Mouse (Mus musculus): ENCODE measurements around the gene Ptpn21. TPM values are rescaled to one million over a fixed set of nuclear protein-coding genes. Genes with fewer than 3 reads are reported as not detected.

Ptpn21 gene
- polyA plus RNA-seq, 1 experiment from 2014 or later = 10.7 TPM

DNA sequence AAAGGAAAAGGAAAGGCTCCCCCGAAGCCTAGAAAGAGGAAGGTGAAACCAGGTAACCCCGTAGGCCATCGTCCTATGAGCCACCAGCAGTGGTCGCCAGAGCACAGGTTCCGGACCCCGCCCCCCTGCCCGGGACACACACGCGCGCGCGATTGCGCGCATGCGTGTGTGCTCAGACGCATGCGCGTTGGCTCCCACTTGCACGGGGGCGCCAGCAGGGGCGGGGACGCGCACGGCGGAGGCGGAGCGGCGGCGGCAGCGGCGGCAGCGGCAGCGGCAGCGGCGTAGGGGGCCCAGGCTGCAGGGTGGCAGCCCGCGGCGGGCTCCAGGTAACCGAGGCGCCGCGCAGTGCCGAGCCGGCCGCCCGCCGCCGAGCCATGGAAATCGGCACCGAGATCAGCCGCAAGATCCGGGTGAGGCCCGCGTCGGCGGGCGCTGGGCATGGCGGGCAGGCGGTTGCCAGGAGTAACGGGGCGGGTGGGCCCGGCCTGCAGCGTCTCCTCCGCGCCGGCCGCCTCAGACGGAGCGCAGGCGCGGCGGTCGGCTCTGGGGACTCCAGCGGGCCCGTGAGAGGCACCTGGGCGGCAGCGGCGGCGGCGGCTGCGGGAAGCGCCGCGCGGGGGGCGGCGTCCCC, 9.7 kb upstream of the Ptpn21 start, which contains the start of gene Zc3h14:
Gene Zc3h14 (plus strand): TSS at position 219 of the 634 bp plus-strand sequence.
- H3K4me1 ChIP-seq (replicated peaks; ENCODE audit: control insufficient read depth, insufficient read depth, low read length) = peaks cover 10% of the 10 kb centered on the region
- H3K4me2 ChIP-seq (ENCODE audit: low read length) = peak within 1 kb of the TSS; percentile 75
- no peaks in the 10 kb centered on the region for H3K27me3 ChIP-seq (replicated peaks; ENCODE audit: control insufficient read depth, insufficient read depth, low read length)
- H3K9ac ChIP-seq (ENCODE audit: low read length) = peak within 1 kb of the TSS; percentile 91
- peak within 1 kb of the TSS; percentile 74 for H3K4me3 ChIP-seq (ENCODE audit: low read depth, low read length)
- peak; percentile 90 for ATAC-seq (replicated peaks; ENCODE audit: low FRiP score, low TSS enrichment, low read depth)
- 0 out of 2 replicates have a peak, but pooled peaks cover 8% of the 10 kb centered on the region for H3K36me3 ChIP-seq (ENCODE audit: control insufficient read depth, insufficient read depth, low read length)
- H3K9me3 ChIP-seq (ENCODE audit: control insufficient read depth, low read length) = no peaks in the 10 kb centered on the region
- DNase-seq (ENCODE audit: low spot score) = peak; percentile 96
- H3K27ac ChIP-seq (ENCODE audit: low read depth) = peak within 1 kb of the TSS; percentile 83
- 1% methylated on average over 59 of the region's 87 CpGs for WGBS

- DNase-seq (ENCODE audit: low spot score) (peak; percentile 59), ATAC-seq (replicated peaks; ENCODE audit: low FRiP score, low TSS enrichment, low read depth) (peak; percentile 55)
- Histone ChIP-seq H3K27me3 (replicated peaks; ENCODE audit: control insufficient read depth, insufficient read depth, low read length) (no peaks in the 10 kb centered on the region), H3K4me1 (replicated peaks; ENCODE audit: control insufficient read depth, insufficient read depth, low read length) (peaks cover 10% of the 10 kb centered on the region), H3K4me3 (ENCODE audit: low read depth, low read length) (no peak overlapping the region), H3K9ac (ENCODE audit: low read length) (no peak overlapping the region), H3K9me3 (ENCODE audit: control insufficient read depth, low read length) (no peaks in the 10 kb centered on the region), H3K4me2 (ENCODE audit: low read length) (no peak overlapping the region; the same call in 1 of the 2 replicates), H3K27ac (ENCODE audit: low read depth) (no peak overlapping the region), H3K36me3 (ENCODE audit: control insufficient read depth, insufficient read depth, low read length) (0 out of 2 replicates have a peak, but pooled peaks cover 8% of the 10 kb centered on the region)
- 31% methylated on average over 2 of the region's 2 CpGs for WGBS
Measured at GRCm38 (mm10) chr12:98746131-98746530, 8.9 kb upstream of the Ptpn21 start.

DNA sequence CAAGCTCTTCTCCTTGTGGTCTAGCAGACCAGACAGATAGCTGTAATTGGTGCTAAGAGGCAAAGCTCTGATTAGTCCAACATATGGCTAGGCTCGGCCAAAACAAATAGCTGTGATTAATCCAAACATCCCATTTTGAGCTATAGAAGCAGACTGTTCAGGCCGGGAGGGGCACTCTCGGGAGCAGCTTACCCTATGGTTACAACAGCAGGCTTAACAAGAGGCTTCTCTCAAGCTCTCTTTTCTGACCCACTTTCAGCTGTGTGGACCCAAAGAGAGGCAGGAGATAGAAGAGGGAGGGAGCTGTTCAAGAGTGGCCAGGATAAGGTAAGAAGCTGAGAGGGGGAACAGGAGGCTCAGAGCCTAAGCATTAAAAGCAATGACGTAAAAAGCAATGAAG, 8.4 kb upstream of the Ptpn21 start:
- peaks cover 10% of the 10 kb centered on the region for H3K4me1 ChIP-seq (replicated peaks; ENCODE audit: control insufficient read depth, insufficient read depth, low read length)
- ATAC-seq (replicated peaks; ENCODE audit: low FRiP score, low TSS enrichment, low read depth) (no peak), DNase-seq (ENCODE audit: low spot score) (no peak)
- no peak overlapping the region for H3K4me3 ChIP-seq (ENCODE audit: low read depth, low read length)
- WGBS = 53% methylated on average over 4 of the region's 4 CpGs
- H3K27ac ChIP-seq (ENCODE audit: low read depth) = no peak overlapping the region
- no peaks in the 10 kb centered on the region for H3K27me3 ChIP-seq (replicated peaks; ENCODE audit: control insufficient read depth, insufficient read depth, low read length)
- H3K9me3 ChIP-seq (ENCODE audit: control insufficient read depth, low read length) = no peaks in the 10 kb centered on the region
- 0 out of 2 replicates have a peak, but pooled peaks cover 4% of the 10 kb centered on the region for H3K36me3 ChIP-seq (ENCODE audit: control insufficient read depth, insufficient read depth, low read length)
- no peak overlapping the region for H3K9ac ChIP-seq (ENCODE audit: low read length)
- H3K4me2 ChIP-seq (ENCODE audit: low read length) = no peak overlapping the region

DNA sequence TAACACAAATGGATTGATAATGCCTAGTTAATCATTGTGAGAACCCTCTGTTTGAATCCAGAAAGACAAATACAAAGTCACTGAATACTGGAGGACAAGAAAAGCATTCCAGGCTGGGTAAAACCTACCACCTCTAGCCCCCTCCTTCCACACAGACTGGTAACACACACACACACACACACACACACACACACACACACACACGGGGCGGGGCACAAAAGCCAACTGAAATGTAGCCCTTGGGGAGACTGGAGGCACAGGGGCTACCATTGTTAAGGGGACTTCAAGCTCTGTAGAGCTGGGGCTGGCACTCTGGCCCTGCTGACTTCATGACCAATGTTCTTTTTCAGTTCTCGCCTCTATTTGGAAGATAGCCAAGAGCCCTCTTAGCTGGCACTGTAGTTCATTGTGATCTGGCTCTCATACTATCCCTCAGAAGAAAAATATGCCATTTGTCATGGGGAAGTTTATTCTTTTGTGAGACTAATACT, 3.9 kb upstream of the Ptpn21 start:
- DNase-seq (ENCODE audit: low spot score) = no peak
- ATAC-seq (replicated peaks; ENCODE audit: low FRiP score, low TSS enrichment, low read depth) = peak; percentile 42; the same call in 1 of the 2 replicates
- H3K4me3 ChIP-seq (ENCODE audit: low read depth, low read length) = no peak overlapping the region
- H3K9me3 ChIP-seq (ENCODE audit: control insufficient read depth, low read length) = no peaks in the 10 kb centered on the region
- peaks cover 7% of the 10 kb centered on the region; the same call in 1 of the 2 replicates for H3K4me1 ChIP-seq (replicated peaks; ENCODE audit: control insufficient read depth, insufficient read depth, low read length)
- no peaks in the 10 kb centered on the region for H3K36me3 ChIP-seq (ENCODE audit: control insufficient read depth, insufficient read depth, low read length)
- no peak overlapping the region for H3K4me2 ChIP-seq (ENCODE audit: low read length)
- H3K27ac ChIP-seq (ENCODE audit: low read depth) = no peak overlapping the region
- no peak overlapping the region for H3K9ac ChIP-seq (ENCODE audit: low read length)
- 51% methylated on average over 3 of the region's 3 CpGs for WGBS
- H3K27me3 ChIP-seq (replicated peaks; ENCODE audit: control insufficient read depth, insufficient read depth, low read length) = no peaks in the 10 kb centered on the region

DNA sequence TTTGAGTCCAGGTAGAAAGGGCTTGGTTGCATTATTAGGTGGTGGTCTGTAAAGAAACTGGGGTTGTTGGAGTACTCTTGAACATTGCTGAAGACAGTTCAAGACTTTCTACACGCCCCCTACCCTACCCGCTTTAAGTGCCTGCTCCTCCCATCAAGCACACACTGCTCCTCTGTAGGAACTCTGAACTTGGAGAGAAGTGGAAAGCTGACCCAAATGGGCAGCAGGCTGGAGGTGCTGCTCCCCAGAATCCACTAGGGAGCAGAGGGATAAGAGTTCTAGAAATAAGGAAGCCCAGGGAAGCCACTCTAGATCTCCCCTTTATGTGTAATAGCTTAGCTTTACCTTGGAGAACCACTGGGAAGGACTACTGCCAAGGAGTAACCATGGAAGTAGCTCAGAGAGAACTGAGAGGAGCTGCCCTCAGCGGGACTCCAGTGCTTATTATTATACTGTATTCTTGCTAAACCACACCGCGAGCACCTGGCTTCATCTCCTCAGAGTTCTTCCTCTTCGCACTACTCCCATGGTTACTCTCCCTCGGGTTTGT, 671 bp upstream of the Ptpn21 start:
- DNase-seq (ENCODE audit: low spot score) (peak; percentile 66), ATAC-seq (replicated peaks; ENCODE audit: low FRiP score, low TSS enrichment, low read depth) (peak; percentile 41)
- WGBS = 12% methylated on average over 7 of the region's 7 CpGs
- H3K4me1 ChIP-seq (replicated peaks; ENCODE audit: control insufficient read depth, insufficient read depth, low read length) = peaks cover 21% of the 10 kb centered on the region
- H3K4me3 ChIP-seq (ENCODE audit: low read depth, low read length) = peak overlapping the region; percentile 64
- H3K4me2 ChIP-seq (ENCODE audit: low read length) = peak overlapping the region; percentile 68
- H3K27ac ChIP-seq (ENCODE audit: low read depth) = peak overlapping the region; percentile 90
- H3K27me3 ChIP-seq (replicated peaks; ENCODE audit: control insufficient read depth, insufficient read depth, low read length) = no peaks in the 10 kb centered on the region
- no peaks in the 10 kb centered on the region for H3K36me3 ChIP-seq (ENCODE audit: control insufficient read depth, insufficient read depth, low read length)
- no peaks in the 10 kb centered on the region for H3K9me3 ChIP-seq (ENCODE audit: control insufficient read depth, low read length)
- peak overlapping the region; percentile 89 for H3K9ac ChIP-seq (ENCODE audit: low read length)

GRCm38 (mm10) chr12:98734880-98735801, 2.1 kb downstream of the Ptpn21 start:
- peak overlapping the region; percentile 68 for H3K9ac ChIP-seq (ENCODE audit: low read length)
- WGBS = 11% methylated on average over 22 of the region's 22 CpGs
- peaks cover 8% of the 10 kb centered on the region; the same call in 1 of the 2 replicates for H3K36me3 ChIP-seq (ENCODE audit: control insufficient read depth, insufficient read depth, low read length)
- peak overlapping the region; percentile 85 for H3K4me2 ChIP-seq (ENCODE audit: low read length)
- peak overlapping the region; percentile 43; the same call in 1 of the 2 replicates for H3K27ac ChIP-seq (ENCODE audit: low read depth)
- H3K4me1 ChIP-seq (replicated peaks; ENCODE audit: control insufficient read depth, insufficient read depth, low read length) = peaks cover 21% of the 10 kb centered on the region
- H3K4me3 ChIP-seq (ENCODE audit: low read depth, low read length) = peak overlapping the region; percentile 76
- H3K27me3 ChIP-seq (replicated peaks; ENCODE audit: control insufficient read depth, insufficient read depth, low read length) = no peaks in the 10 kb centered on the region
- ATAC-seq (replicated peaks; ENCODE audit: low FRiP score, low TSS enrichment, low read depth) = peak; percentile 10; the same call in 1 of the 2 replicates
- DNase-seq (ENCODE audit: low spot score) = no peak
- H3K9me3 ChIP-seq (ENCODE audit: control insufficient read depth, low read length) = no peaks in the 10 kb centered on the region

DNA sequence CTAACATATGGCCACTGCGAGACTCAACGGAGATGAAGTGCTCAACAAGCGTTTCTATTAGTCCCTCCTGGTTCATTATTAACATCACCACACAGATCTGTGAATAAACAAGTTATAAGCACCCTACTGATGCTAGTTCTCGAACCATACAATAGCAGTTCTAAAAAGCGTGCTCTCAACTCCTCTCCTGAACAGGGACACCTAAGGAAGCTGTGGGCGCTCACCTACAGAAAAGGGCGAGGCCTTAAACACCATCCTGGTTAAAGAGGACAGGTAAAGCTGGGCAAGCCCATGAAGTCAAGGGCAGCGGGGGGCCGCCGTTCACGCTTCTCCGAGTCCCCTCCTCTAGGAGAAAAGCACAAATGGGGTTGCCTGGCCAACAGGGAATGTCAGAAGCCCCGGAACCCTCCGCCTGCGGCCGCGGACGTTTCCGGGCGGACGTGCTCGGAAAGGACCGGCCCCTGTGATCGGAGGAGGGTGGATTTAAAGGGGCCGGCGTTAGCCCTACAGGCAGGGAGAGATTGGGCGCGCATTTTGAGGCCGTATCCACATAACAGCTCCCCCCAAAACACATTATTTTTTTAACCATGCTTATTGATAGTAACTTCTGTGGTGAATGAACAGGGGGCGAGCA, 2.8 kb downstream of the Ptpn21 start:
- DNase-seq (ENCODE audit: low spot score) = peak; percentile 93

DNA sequence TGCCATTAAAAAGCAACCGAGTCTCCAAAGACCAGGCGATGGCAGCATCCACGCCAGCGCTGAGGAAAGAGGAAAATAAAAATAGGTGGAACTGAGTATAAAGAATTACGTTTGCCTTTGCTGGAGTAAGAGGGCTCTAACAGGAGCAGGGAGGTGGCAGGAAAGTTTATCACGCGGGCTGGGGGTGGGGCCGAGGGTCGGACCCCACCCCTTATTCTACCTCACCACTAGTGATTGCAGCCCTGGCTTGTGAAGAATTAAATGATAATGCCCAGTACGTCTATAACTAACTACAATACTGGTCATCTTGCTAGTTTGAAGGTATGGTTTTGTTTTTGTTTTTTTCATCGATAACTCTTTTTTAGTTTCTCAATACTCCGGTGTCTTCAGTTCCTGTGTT, 3.4 kb downstream of the Ptpn21 start:
- DNase-seq (ENCODE audit: low spot score) = no peak
- Histone ChIP-seq H3K4me3 (ENCODE audit: low read depth, low read length) (peak overlapping the region; percentile 76), H3K36me3 (ENCODE audit: control insufficient read depth, insufficient read depth, low read length) (peaks cover 8% of the 10 kb centered on the region; the same call in 1 of the 2 replicates), H3K27ac (ENCODE audit: low read depth) (no peak overlapping the region), H3K27me3 (replicated peaks; ENCODE audit: control insufficient read depth, insufficient read depth, low read length) (no peaks in the 10 kb centered on the region), H3K9me3 (ENCODE audit: control insufficient read depth, low read length) (no peaks in the 10 kb centered on the region), H3K4me1 (replicated peaks; ENCODE audit: control insufficient read depth, insufficient read depth, low read length) (peaks cover 21% of the 10 kb centered on the region), H3K4me2 (ENCODE audit: low read length) (peak overlapping the region; percentile 85), H3K9ac (ENCODE audit: low read length) (peak overlapping the region; percentile 68; the same call in 1 of the 2 replicates)
- WGBS = 15% methylated on average over 12 of the region's 12 CpGs
- ATAC-seq (replicated peaks; ENCODE audit: low FRiP score, low TSS enrichment, low read depth) = no peak

More for the DNA sequence above, 2.8 kb downstream of the Ptpn21 start:
- Histone ChIP-seq H3K4me1 (replicated peaks; ENCODE audit: control insufficient read depth, insufficient read depth, low read length) (peaks cover 21% of the 10 kb centered on the region), H3K36me3 (ENCODE audit: control insufficient read depth, insufficient read depth, low read length) (peaks cover 8% of the 10 kb centered on the region; the same call in 1 of the 2 replicates), H3K4me2 (ENCODE audit: low read length) (peak overlapping the region; percentile 85), H3K9me3 (ENCODE audit: control insufficient read depth, low read length) (no peaks in the 10 kb centered on the region), H3K27ac (ENCODE audit: low read depth) (peak overlapping the region; percentile 43; the same call in 1 of the 2 replicates), H3K9ac (ENCODE audit: low read length) (peak overlapping the region; percentile 68), H3K4me3 (ENCODE audit: low read depth, low read length) (peak overlapping the region; percentile 76), H3K27me3 (replicated peaks; ENCODE audit: control insufficient read depth, insufficient read depth, low read length) (no peaks in the 10 kb centered on the region)
- ATAC-seq (replicated peaks; ENCODE audit: low FRiP score, low TSS enrichment, low read depth) = peak; percentile 85
- 2% methylated on average over 30 of the region's 30 CpGs for WGBS
